Mouse (Mus musculus) ES-E14 (cell line): ENCODE measurements around the gene Itpk1. TPM values are rescaled to one million over a fixed set of nuclear protein-coding genes. Genes with fewer than 3 reads are reported as not detected.
A peak's percentile ranks its signal among the peaks of the same experiment; 100 is the strongest.

Experiments used
- DNase-seq: peaks from one replicate; pipeline ENCODE4 v3.0.0-alpha.2; 2013; ENCODE audit warnings: low read depth, low spot score
- H3K27ac ChIP-seq: 2 replicates; pipeline ENCODE4 v1.5.1; 2012; ENCODE audit warnings: low read depth, mild to moderate bottlenecking, low read length, moderate library complexity, mixed read lengths; ENCODE audit not compliant: poor library complexity, insufficient read depth, severe bottlenecking
- H3K36me3 ChIP-seq: 2 replicates; pipeline ENCODE4 v1.6.1; 2012; ENCODE audit warnings: mild to moderate bottlenecking, low read length, moderate library complexity, mixed read lengths; ENCODE audit not compliant: control insufficient read depth, poor library complexity, insufficient read depth, severe bottlenecking
- H3K4me1 ChIP-seq, 2 experiments: fragments of 150-350 bp in 1 of 2; sonication (generic) in 1 of 2; 2 replicates each; pipeline ENCODE4 v1.6.1; 2012; ENCODE audit warnings: low read length in 2 of 2, mild to moderate bottlenecking in 1 of 2, mixed read lengths in 1 of 2; ENCODE audit not compliant: control insufficient read depth in 2 of 2, insufficient read depth in 2 of 2, poor library complexity in 1 of 2
- H3K4me3 ChIP-seq, 2 experiments: fragments of 150-350 bp in 1 of 2; sonication (generic) in 1 of 2; 2 replicates each; pipeline ENCODE4 v1.5.1; 2012; ENCODE audit warnings: low read length in 2 of 2, low read depth in 1 of 2, mild to moderate bottlenecking in 1 of 2, mixed read lengths in 1 of 2; ENCODE audit not compliant: insufficient read depth in 1 of 2, poor library complexity in 1 of 2, severe bottlenecking in 1 of 2
- H3K9ac ChIP-seq: 2 replicates; pipeline ENCODE4 v1.6.1; 2012; ENCODE audit warnings: low read depth, mild to moderate bottlenecking, low read length, mixed read lengths; ENCODE audit not compliant: poor library complexity, insufficient read depth, severe bottlenecking
- H3K9me3 ChIP-seq: fragments of 150-350 bp; sonication (generic); 2 replicates; pipeline ENCODE4 v1.6.1; 2012; ENCODE audit warnings: low read depth, mild to moderate bottlenecking, low read length; ENCODE audit not compliant: control insufficient read depth, insufficient read depth
- CHD2 ChIP-seq: IDR thresholded peaks from 2 replicates; pipeline ENCODE4 v1.6.1; 2014; ENCODE audit warnings: mild to moderate bottlenecking, low read depth, low read length, inconsistent platforms
- HCFC1 ChIP-seq: IDR thresholded peaks from 2 replicates; pipeline ENCODE4 v1.6.1; 2012; ENCODE audit warnings: low read length, inconsistent platforms, borderline replicate concordance; ENCODE audit not compliant: insufficient read depth
- MAFK ChIP-seq: IDR thresholded peaks from 2 replicates; pipeline ENCODE4 v1.6.1; 2014; ENCODE audit warnings: mild to moderate bottlenecking, low read depth, low read length, inconsistent platforms; ENCODE audit not compliant: insufficient read depth
- ZC3H11A ChIP-seq: IDR thresholded peaks from 2 replicates; pipeline ENCODE4 v1.6.1; 2012; ENCODE audit warnings: low read depth, mild to moderate bottlenecking, inconsistent platforms, low read length, borderline replicate concordance
- ZNF384 ChIP-seq: IDR thresholded peaks from 2 replicates; pipeline ENCODE4 v1.6.1; 2012; ENCODE audit warnings: low read depth, low read length, inconsistent platforms
- in situ Hi-C, 2 experiments: fragments of 600-800 bp; cut with MboI; formaldehyde crosslinking; loops; one replicate each; pipeline ENCODE4 v1.15.1; 2025; ENCODE audit warnings: low sequenced_read_pairs in 2 of 2, inconsistent platforms in 1 of 2; ENCODE audit not compliant: unreplicated experiment in 2 of 2
- total RNA-seq: library from RNA; depleted of rRNA; stranded (reverse); fragments of 300-350 nt; gene quantifications from 2 replicates; pipeline ENCODE4 v1.2.3, GENCODE M21; 2012

Gene Itpk1
- total RNA-seq, 1 experiment: 33.1 TPM

GRCm38 (mm10) chr12:102705906-102706640, 1.3 kb upstream of the Itpk1 start:
- Histone ChIP-seq H3K9ac (peak overlapping the region; percentile 49; the same call in 1 of the 2 replicates), H3K9me3 (no peaks in the 10 kb centered on the region), H3K4me3 (peak overlapping the region; percentile 73 to 92; a peak in 2 of 4 replicates), H3K27ac (peak overlapping the region; percentile 83), H3K36me3 (no peaks in the 10 kb centered on the region), H3K4me1 (peaks cover 3 to 40% of the 10 kb centered on the region in 2 experiments; a peak in 3 of 4 replicates)
- no peak for DNase-seq
- TF ChIP-seq ZC3H11A: no peak
- no peak for TF ChIP-seq HCFC1
- no peak for TF ChIP-seq ZNF384
- TF ChIP-seq MAFK: no peak
- no peak for TF ChIP-seq CHD2
- in situ Hi-C loops: no loop called here

GRCm38 (mm10) chr12:102705216-102705871, 614 bp upstream of the Itpk1 start:
- no peaks in the 10 kb centered on the region for H3K36me3 ChIP-seq
- H3K4me3 ChIP-seq: peak overlapping the region; percentile 73 to 92
- H3K9ac ChIP-seq: peak overlapping the region; percentile 86
- TF ChIP-seq ZNF384 (no peak), HCFC1 (no peak), MAFK (no peak), ZC3H11A (no peak), CHD2 (no peak)
- no peaks in the 10 kb centered on the region for H3K9me3 ChIP-seq
- peak; percentile 60 for DNase-seq
- in situ Hi-C loops: no loop called here
- peaks cover 8 to 38% of the 10 kb centered on the region in 2 experiments for H3K4me1 ChIP-seq
- peak overlapping the region; percentile 76 for H3K27ac ChIP-seq

DNA sequence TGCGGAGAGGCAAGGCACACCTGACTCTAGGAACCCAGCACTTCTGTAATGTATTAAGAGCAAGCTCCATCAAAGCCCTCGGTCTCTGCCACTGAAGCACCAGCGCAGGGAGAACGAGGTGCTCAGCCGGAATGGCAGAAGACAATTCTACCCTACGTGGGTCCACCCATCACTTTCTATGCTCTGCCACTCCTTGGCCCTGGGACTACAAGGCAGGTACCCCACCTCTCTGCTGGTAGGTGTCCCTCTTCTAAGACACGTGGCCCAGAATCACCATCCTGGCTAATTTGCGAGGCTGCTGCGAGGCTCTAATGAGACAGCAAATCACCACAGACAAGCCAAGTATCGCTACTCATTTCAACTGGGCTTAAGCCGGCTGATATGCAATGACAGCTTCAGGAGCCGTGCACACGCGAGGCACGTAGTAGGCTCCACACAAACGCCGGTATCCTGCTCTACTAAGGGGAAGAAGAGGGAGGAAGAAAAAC, 765 bp downstream of the Itpk1 start:
- in situ Hi-C loops: no loop called here
- H3K36me3 ChIP-seq: no peaks in the 10 kb centered on the region
- peak overlapping the region; percentile 78 for H3K9ac ChIP-seq
- peak overlapping the region; percentile 92 to 96 for H3K4me3 ChIP-seq
- H3K9me3 ChIP-seq: no peaks in the 10 kb centered on the region
- H3K27ac ChIP-seq: peak overlapping the region; percentile 54; the same call in 1 of the 2 replicates
- TF ChIP-seq HCFC1 (no peak), CHD2 (no peak), ZNF384 (no peak), MAFK (no peak), ZC3H11A (no peak)
- no peak for DNase-seq
- H3K4me1 ChIP-seq: peaks cover 8 to 49% of the 10 kb centered on the region in 2 experiments

GRCm38 (mm10) chr12:102703441-102703840, 1.3 kb downstream of the Itpk1 start:
- in situ Hi-C loops: no loop called here
- Histone ChIP-seq H3K9me3 (no peaks in the 10 kb centered on the region), H3K4me1 (peaks cover 13 to 53% of the 10 kb centered on the region in 2 experiments), H3K27ac (0 out of 2 replicates have a peak overlapping the region, but pooled peaks have one; percentile 1), H3K4me3 (peak overlapping the region; percentile 92 to 96), H3K9ac (peak overlapping the region; percentile 78; the same call in 1 of the 2 replicates), H3K36me3 (no peaks in the 10 kb centered on the region)
- no peak for DNase-seq
- TF ChIP-seq CHD2: no peak
- no peak for TF ChIP-seq HCFC1
- TF ChIP-seq MAFK: no peak
